Mouse (Mus musculus) cerebellum, adult 9-11 months (tissue): Measurements from ENCODE around the gene Lipa.

ENCODE experiments used
- DNase-seq: peaks from one replicate; pipeline ENCODE4 v3.0.0; 2022

Lipa gene

DNA sequence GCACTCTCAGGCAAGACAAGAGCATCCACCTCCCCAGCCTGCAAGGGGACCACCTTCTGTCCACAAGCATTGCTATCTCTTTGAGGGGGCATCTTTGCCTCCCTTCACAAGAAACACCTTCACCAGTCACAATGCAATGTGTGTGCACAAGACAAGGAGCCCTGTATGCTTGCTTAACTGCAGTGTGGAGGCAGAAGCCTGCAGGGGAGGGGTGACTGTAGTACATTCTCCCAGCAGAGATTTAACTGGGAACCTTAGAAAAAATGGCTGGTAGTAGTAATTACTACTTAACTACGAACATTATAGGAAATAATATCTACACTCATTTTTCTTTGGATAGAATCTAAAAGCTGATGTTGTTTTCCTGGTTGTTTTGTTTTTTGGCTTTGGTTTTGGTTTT lies 5.3 kb downstream of the Lipa start:
- DNase-seq: no peak

DNA sequence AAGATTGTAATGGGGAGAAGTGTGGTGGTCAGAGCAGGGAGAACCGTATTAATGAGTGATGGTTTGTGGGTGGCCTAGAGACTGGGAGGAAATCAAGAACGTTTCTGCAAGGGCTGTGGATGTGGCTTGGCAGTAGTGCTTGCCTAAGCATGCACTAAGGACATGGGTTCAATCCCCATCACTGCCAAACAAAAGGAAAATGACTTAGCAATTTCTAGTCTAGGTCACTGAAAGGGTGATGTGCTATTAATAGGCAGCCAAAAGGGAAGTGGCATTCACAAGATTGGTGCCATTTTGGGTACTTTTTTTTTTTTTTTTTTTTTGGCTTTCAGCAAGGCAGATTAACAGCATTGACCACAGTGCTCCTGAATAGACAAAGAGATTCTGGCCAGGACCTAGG lies 5.9 kb downstream of the Lipa start:
- no peak for DNase-seq

DNA sequence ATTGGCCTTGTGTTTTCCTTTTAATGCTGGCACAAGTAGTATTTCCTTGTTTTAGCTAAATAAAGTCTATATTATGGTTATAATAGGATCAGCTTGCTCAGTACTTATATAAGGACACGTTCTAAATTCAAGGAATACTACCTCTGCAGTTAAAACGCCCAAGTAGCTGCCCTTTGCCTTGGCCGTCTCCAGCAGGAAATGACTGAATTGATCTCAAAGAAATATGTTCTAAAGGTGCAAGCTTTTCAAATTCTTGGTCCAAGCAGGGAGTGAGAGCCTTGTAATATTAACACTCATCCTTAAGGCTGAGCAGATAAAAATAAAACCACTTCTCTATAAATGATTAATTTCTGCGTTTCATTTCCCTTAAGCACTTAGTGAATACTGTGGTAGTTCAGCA lies 7.2 kb downstream of the Lipa start:
- DNase-seq: no peak

DNA sequence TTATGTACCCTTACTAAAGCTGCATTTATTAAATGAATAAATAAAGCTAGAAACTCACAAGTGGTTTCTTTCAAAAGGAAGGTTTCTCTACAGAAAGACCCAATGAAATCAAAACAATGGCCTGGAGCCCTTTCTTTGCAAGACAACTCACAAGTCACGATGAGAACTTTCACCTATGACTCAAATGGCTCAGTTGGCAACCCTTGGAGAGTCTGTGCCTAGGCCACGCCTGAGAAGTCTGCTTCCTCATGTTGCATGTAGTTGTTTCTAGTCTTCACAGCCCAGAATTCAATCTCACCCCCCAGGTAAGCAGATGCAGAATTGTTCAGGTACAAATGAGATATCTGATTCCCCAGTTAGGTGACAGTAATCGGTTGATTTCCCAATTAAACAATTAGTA lies 7.6 kb downstream of the Lipa start:
- DNase-seq: no peak

DNA sequence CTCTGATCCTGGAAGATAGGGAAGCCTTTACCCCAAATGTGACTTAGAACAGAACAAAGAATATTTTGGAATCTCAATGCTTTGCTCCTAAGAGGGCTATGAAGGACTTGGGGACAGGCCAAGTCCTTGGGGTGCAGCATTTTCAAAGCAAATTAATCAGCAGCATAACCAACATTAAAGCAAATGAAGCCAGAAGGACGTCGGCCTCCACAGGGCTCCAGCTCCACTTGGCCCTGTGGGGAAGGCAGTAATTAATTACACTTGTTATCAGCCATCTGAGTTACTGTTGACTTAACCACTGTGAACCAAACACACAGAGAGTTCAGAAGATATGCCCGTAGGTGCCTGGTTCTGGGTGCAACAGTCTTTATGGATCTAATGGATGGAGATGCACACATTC lies 8.5 kb downstream of the Lipa start:
- no peak for DNase-seq

GRCm38 (mm10) chr19:34517812-34518594 lies 9.3 kb downstream of the Lipa start:
- DNase-seq: no peak

DNA sequence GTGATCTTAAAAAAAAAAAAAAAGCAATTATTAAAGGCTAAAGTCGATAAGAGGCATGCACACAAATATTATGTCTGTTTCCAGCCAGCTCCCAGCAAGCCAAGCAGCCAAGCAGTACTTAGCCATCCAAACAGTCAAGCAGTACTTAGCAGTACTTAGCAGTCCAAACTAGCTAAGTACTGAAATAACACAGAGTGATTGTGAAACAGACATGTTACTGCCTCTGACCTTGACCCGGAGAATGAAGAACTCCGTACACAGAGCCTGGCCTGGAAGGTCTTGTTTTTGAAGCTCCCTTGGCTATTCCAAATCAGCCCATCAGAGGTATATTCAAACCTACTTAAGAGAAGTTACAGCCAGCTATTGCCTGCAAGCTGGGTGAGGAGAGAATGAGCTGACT lies 10.1 kb downstream of the Lipa start:
- no peak for DNase-seq

DNA sequence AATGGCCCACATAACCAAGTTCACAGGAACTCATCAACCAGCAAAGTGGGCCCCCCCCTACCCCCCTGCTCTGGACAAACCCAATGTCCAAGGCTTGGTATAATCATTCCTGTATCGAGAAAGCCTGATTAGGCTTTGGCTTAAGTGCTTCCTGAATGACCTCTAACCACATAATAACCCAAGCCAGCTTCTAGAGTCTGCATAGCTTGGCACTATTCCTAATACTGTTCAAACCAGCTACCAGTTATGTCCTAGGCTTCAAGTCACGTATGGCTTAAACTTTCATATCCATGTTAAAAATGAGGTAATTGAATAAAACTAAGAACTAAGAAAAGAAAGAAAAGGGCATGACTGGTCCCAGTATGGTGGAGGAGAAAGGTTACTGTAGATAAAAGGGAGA lies 10.9 kb downstream of the Lipa start:
- DNase-seq: no peak

- DNase-seq: no peak
Observed at GRCm38 (mm10) chr19:34515681-34516080, 11.6 kb downstream of the Lipa start.

GRCm38 (mm10) chr19:34511528-34511927 lies 15.7 kb downstream of the Lipa start:
- DNase-seq: no peak

- DNase-seq: no peak
Observed at GRCm38 (mm10) chr19:34510717-34511116, 16.6 kb downstream of the Lipa start.

- no peak for DNase-seq
Observed at GRCm38 (mm10) chr19:34505161-34505721, 22.0 kb downstream of the Lipa start.

- DNase-seq: peak; percentile 49
Observed at GRCm38 (mm10) chr19:34500763-34501162, 26.5 kb downstream of the Lipa start.

- no peak for DNase-seq
Observed at GRCm38 (mm10) chr19:34496353-34496752, 30.9 kb downstream of the Lipa start.

DNA sequence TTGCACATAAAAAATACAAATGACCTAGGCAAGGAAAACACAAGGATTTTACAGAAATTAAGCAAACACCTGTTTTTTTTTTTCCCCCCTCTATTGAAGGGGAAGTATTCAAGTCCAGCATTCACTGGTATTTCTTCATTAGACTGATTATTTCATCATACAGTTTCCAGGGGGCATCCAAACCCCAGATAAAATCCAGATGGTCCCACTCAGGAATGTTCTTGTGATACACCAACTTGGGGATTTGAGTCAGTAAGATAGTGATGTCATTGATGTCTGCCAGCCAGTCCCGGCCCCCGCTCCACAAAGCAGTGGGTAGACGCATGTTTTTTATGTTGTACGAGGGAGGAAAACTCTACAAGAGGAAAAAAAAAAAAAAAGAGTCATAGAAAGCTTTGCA lies 33.4 kb downstream of the Lipa start:
- no peak for DNase-seq

- DNase-seq: no peak
Observed at GRCm38 (mm10) chr19:34483547-34483946, 43.7 kb downstream of the Lipa start.

DNA sequence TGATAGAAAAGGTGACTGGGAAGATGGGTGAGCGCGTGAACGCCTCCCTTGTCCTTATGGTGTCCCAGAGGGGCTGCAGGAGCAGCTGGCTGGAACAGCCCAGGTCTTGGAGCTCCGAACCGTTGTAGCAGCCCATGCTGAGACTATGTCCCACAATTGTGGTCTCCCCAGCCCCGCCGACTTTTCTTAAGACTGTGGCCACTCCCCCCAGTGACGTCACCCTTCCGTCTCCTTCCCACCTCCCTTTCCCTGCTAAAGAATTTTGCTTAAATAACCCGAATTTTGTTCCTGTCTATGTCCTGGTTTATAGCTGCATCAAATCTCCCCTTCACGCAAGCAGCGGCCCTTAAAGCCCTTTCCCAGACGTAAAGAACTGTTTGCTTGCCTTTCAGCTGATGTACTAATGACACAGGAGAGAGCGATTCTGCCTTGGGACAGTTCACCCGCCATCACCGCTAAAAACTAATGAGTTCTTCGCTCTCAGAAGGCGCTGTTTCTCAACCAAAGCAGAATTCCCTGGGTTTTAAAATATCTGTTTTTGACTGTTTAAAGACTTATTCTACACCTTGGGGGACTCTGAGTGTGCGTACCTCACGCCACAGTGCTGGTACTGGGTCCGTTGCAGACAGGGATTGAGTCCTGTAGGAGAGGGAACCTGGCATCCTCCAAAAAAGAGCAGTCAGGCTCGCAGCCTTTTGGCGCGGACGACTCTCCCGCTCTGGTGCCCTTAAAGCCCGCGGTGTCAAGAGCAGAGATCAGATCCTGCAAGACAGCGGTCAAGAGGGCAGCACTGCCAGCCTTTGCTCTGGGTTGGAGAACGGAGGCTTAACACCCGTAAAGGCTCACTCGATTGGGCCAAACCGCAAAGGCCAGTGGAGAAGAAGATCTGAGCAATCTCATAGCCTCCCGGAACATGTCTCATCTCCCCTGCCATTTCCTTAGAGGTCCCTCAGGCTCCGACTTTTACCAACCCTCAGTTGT lies 52.0 kb downstream of the Lipa start, which contains the start of gene Ch25h:
Ch25h (minus strand) TSS at position 174 of the 981 bp plus-strand sequence.
- no peak for DNase-seq

DNA sequence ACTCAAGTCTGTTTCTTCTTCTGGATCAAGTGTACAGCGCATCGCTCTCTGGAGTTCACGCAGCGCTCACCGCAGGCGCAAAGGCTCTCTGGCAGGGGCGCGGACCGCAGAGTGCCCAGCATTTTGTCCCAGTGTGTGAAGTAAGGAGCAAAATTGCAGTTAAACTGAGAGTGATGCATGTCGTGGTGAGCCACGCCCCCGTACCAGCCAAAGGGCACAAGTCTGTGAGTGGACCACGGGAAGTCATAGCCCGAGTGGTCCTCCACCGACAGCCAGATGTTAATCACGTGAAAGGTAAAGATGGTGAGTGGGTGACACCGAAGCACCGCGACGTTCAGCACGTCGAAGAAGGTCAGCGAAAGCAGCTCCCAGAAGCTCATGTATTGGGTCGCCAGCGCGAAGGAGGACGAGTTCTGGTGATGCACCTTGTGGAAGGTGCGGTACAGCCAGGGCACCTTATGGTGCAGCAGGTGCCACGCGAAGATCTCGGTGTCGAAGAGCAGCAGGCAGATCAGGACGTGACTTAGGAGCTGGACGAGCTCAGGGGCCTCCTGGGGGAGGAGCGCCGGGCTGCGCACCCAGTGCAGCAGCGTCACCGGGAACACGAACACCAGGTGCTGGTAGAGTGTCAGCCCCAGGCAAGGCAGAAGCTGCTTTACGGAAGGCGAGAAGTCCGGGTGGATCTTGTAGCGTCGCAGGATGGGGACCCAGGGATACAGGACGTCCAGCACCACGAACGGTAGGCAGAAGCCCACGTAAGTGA lies 52.9 kb downstream of the Lipa start:
- DNase-seq: no peak

GRCm38 (mm10) chr19:34471703-34472102 lies 55.6 kb downstream of the Lipa start:
- DNase-seq: no peak

DNA sequence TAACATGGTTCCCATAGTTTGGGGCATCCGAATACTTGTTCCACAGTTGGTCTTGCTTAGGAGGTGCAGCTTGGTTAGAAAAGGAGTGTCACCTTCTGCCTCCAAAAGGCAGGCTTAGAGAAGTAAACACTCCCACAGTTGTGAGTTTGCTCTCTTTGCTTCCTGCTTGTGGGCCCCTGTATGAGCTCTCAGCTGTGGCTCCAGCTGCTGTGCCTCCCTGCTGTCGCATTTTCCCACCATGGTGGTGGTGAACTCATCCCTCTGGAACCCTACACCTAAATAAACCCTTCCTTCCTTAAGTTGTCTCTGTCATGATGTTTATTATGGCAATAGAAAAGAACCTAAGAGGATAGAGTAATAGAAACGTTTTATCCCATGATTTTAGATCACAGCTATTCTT lies 58.5 kb downstream of the Lipa start:
- DNase-seq: no peak

GRCm38 (mm10) chr19:34468216-34468615 lies 59.1 kb downstream of the Lipa start:
- DNase-seq: no peak

DNA sequence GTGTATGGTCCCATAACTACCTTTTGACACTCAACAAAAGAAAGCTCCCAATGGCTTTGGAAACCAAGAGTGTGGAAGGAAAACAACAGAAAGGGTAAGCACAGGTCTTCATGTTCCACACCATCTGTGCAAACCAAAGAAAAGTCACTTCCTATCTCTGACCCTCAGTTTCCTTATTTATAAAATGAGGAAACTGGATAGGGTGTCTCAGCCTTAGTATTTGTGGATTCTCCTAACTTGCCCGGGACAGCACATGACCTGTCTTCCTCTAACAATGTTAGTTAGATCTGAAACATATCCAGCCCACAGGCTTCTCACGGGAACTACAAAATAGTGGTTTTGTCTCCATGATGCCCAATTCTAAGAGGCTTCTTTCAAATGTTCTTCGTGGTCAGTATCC lies 62.8 kb downstream of the Lipa start:
- no peak for DNase-seq
